In genomic region chr1:171418660-171419059, GRCm38 (mm10) we compare ENCODE assay signal across 13 mouse cellular contexts. TPM values are rescaled to one million over a fixed set of nuclear protein-coding genes. Genes with fewer than 3 reads are reported as not detected.
DNase-seq lines count a peak whose midpoint lies in the region; ATAC-seq lines count a peak whose summit lies in the region.
"Had no signal": no experiment of that assay in that cellular context is flagged by ENCODE, and none has a peak within 500 bp of the region (broad histone marks: within the 10 kb centered on the region; RNA-seq: fewer than 3 reads in every experiment).

Gene Tstd1, plus strand, starts transcription at chr1:171418872.

- H3K36me3 ChIP-seq in liver, embryonic 16.5 days (ENCODE audit: control insufficient read depth, insufficient read depth), result peaks cover 14% of the 10 kb centered on the region
- H3K36me3 ChIP-seq in liver, embryonic 11.5 days (ENCODE audit: control insufficient read depth, insufficient read depth, low read length), result peaks cover 26% of the 10 kb centered on the region
- peaks cover 57% of the 10 kb centered on the region for H3K36me3 ChIP-seq in embryonic facial prominence, embryonic 14.5 days (ENCODE audit: control insufficient read depth, insufficient read depth, low read length)
- peaks cover 59% of the 10 kb centered on the region for H3K36me3 ChIP-seq in neural tube, embryonic 15.5 days

- no peaks in the 10 kb centered on the region for H3K27me3 ChIP-seq in liver, embryonic 16.5 days (ENCODE audit: control insufficient read depth, insufficient read depth, low read depth, low read length)
- no peaks in the 10 kb centered on the region for H3K27me3 ChIP-seq in liver, embryonic 11.5 days (replicated peaks; ENCODE audit: control insufficient read depth, insufficient read depth, low read length)
- no peaks in the 10 kb centered on the region for H3K27me3 ChIP-seq in embryonic facial prominence, embryonic 14.5 days (replicated peaks; ENCODE audit: control insufficient read depth, insufficient read depth, low read length)
- H3K27me3 ChIP-seq in neural tube, embryonic 15.5 days (replicated peaks), result no peaks in the 10 kb centered on the region
- H3K27me3 ChIP-seq: limb, embryonic 12.5 days had no signal

- no peak within 1 kb of the TSS for H3K27ac ChIP-seq in liver, embryonic 16.5 days (ENCODE audit: low read length)
- no peak within 1 kb of the TSS for H3K27ac ChIP-seq in liver, embryonic 11.5 days (ENCODE audit: low read depth, low read length)
- H3K27ac ChIP-seq in embryonic facial prominence, embryonic 14.5 days (replicated peaks; ENCODE audit: low read depth, low read length), result peak within 1 kb of the TSS; percentile 58
- H3K27ac ChIP-seq in neural tube, embryonic 15.5 days (replicated peaks), result no peak within 1 kb of the TSS; the same call in none of the 2 replicates
- H3K27ac ChIP-seq: heart, embryonic 10.5 days; kidney, postnatal 0 days; limb, embryonic 12.5 days had no signal

- 80% methylated on average over 5 of the region's 5 CpGs for WGBS in liver, embryonic 16.5 days (ENCODE audit: insufficient replicate concordance)
- 92% methylated on average over 5 of the region's 5 CpGs for WGBS in liver, embryonic 11.5 days
- 83% methylated on average over 5 of the region's 5 CpGs for WGBS in embryonic facial prominence, embryonic 14.5 days
- WGBS in neural tube, embryonic 15.5 days, result 91% methylated on average over 5 of the region's 5 CpGs

- ATAC-seq in liver, embryonic 16.5 days (ENCODE audit: low read depth), result peak; percentile 55
- no peak for ATAC-seq in liver, embryonic 11.5 days (replicated peaks; ENCODE audit: low FRiP score)
- no peak; the same call in 1 of the 2 replicates for ATAC-seq in embryonic facial prominence, embryonic 14.5 days (ENCODE audit: low read depth)
- peak; percentile 18; the same call in 1 of the 2 replicates for ATAC-seq in neural tube, embryonic 15.5 days (ENCODE audit: low FRiP score)
- ATAC-seq in monocyte, adult 5-6 weeks (replicated peaks; ENCODE audit: insufficient number of reproducible peaks, low FRiP score, low TSS enrichment, poor library complexity, severe bottlenecking), result no peak
- no peak for ATAC-seq in megakaryocyte progenitor cell, adult 5-6 weeks (replicated peaks; ENCODE audit: poor library complexity)

- no peaks in the 10 kb centered on the region for H3K9me3 ChIP-seq in liver, embryonic 16.5 days (replicated peaks; ENCODE audit: control insufficient read depth, low read length)
- H3K9me3 ChIP-seq in liver, embryonic 11.5 days (ENCODE audit: control insufficient read depth, low read length), result no peaks in the 10 kb centered on the region
- H3K9me3 ChIP-seq in embryonic facial prominence, embryonic 14.5 days (ENCODE audit: control insufficient read depth, low read length), result no peaks in the 10 kb centered on the region
- no peaks in the 10 kb centered on the region for H3K9me3 ChIP-seq in neural tube, embryonic 15.5 days (replicated peaks)
- H3K9me3 ChIP-seq: heart, embryonic 10.5 days; limb, embryonic 12.5 days had no signal

- H3K4me1 ChIP-seq in liver, embryonic 16.5 days (ENCODE audit: control insufficient read depth, low read depth, low read length), result peaks cover 15% of the 10 kb centered on the region
- H3K4me1 ChIP-seq in liver, embryonic 11.5 days (replicated peaks; ENCODE audit: control insufficient read depth, insufficient read depth, low read length), result peaks cover 7% of the 10 kb centered on the region; the same call in 1 of the 2 replicates
- no peaks in the 10 kb centered on the region for H3K4me1 ChIP-seq in embryonic facial prominence, embryonic 14.5 days (ENCODE audit: control insufficient read depth, insufficient read depth, low read length)
- H3K4me1 ChIP-seq in neural tube, embryonic 15.5 days, result peaks cover 12% of the 10 kb centered on the region

- H3K4me3 ChIP-seq in liver, embryonic 16.5 days (ENCODE audit: low read depth, low read length), result no peak within 1 kb of the TSS
- no peak within 1 kb of the TSS for H3K4me3 ChIP-seq in liver, embryonic 11.5 days (ENCODE audit: low read depth, low read length)
- no peak within 1 kb of the TSS for H3K4me3 ChIP-seq in embryonic facial prominence, embryonic 14.5 days (ENCODE audit: low read depth, low read length)
- H3K4me3 ChIP-seq in neural tube, embryonic 15.5 days (replicated peaks), result no peak within 1 kb of the TSS
- H3K4me3 ChIP-seq: heart, embryonic 10.5 days; limb, embryonic 12.5 days had no signal

- H3K4me2 ChIP-seq in liver, embryonic 16.5 days (ENCODE audit: low read depth, low read length), result no peak within 1 kb of the TSS
- H3K4me2 ChIP-seq in liver, embryonic 11.5 days, result no peak within 1 kb of the TSS
- H3K4me2 ChIP-seq in embryonic facial prominence, embryonic 14.5 days (ENCODE audit: low read depth, low read length), result no peak within 1 kb of the TSS
- no peak within 1 kb of the TSS for H3K4me2 ChIP-seq in neural tube, embryonic 15.5 days
- H3K4me2 ChIP-seq: limb, embryonic 12.5 days had no signal

- DNase-seq in liver, embryonic 11.5 days (ENCODE audit: low spot score), result no peak
- DNase-seq in embryonic facial prominence, embryonic 14.5 days (ENCODE audit: low spot score), result no peak
- DNase-seq in kidney, adult 8-10 months, result peak; percentile 85 to 87
- DNase-seq: adrenal gland, postnatal 36 days; cerebellum, postnatal 36 days had no signal

- no peak within 1 kb of the TSS for H3K9ac ChIP-seq in liver, embryonic 16.5 days (ENCODE audit: low read depth, low read length)
- no peak within 1 kb of the TSS for H3K9ac ChIP-seq in liver, embryonic 11.5 days (ENCODE audit: low read depth, low read length)
- H3K9ac ChIP-seq in embryonic facial prominence, embryonic 14.5 days (ENCODE audit: low read depth, low read length), result no peak within 1 kb of the TSS
- H3K9ac ChIP-seq in neural tube, embryonic 15.5 days (replicated peaks), result no peak within 1 kb of the TSS
- H3K9ac ChIP-seq: limb, embryonic 12.5 days had no signal

RNA-seq across cellular contexts. Expression of gene Tstd1, which starts in this region (rescaled TPM):
- polyA plus RNA-seq in liver, embryonic 16.5 days (2015; fragmentation: Nextera tagmentation; extraction: Ambion mirVana), result 4.6 and 5.3 TPM in 2 replicates
- polyA plus RNA-seq in liver, embryonic 11.5 days (2014; fragmentation: Nextera tagmentation; extraction: Ambion mirVana), result 1.6 and 1.7 TPM in 2 replicates
- polyA plus RNA-seq in embryonic facial prominence, embryonic 14.5 days (2014; fragmentation: Nextera tagmentation; extraction: Ambion mirVana), result 2.0 and 3.6 TPM in 2 replicates
- polyA plus RNA-seq in neural tube, embryonic 15.5 days (2015; fragmentation: Nextera tagmentation; extraction: Ambion mirVana), result 4.9 and 6.2 TPM in 2 replicates
- 3.9 to 9.0 TPM (median 4.9 TPM) in 3 replicates for total RNA-seq in monocyte, adult 5-6 weeks (2017)
- 0.42 and 0.67 TPM in 2 replicates for total RNA-seq in megakaryocyte progenitor cell, adult 5-6 weeks (2015)
- 1.9 and 3.8 TPM in 2 replicates for total RNA-seq in megakaryocyte progenitor cell, adult 5-6 weeks (2017)
- total RNA-seq: megakaryocyte-erythroid progenitor cell, adult 5-6 weeks had no signal

Comparison
In these comparisons a context has a peak if more than half of its experiments do, and no peak if none do; other contexts are left out.
1. ATAC-seq: peak in liver, embryonic 16.5 days (single experiment) and neural tube, embryonic 15.5 days (single experiment); none in liver, embryonic 11.5 days (single experiment), embryonic facial prominence, embryonic 14.5 days (single experiment), monocyte, adult 5-6 weeks (single experiment) and megakaryocyte progenitor cell, adult 5-6 weeks (single experiment).
2. DNase-seq: peak in kidney, adult 8-10 months (2 of 2); none in liver, embryonic 11.5 days (single experiment) and embryonic facial prominence, embryonic 14.5 days (single experiment).